Comparison of ENCODE assay signal across 9 mouse cellular contexts in genomic region chr4:62673531-62674030, GRCm38 (mm10).
A peak's percentile ranks its signal among the peaks of the same experiment; 100 is the strongest.
DNase-seq lines count a peak whose midpoint lies in the region; ATAC-seq and TF ChIP-seq lines count a peak whose summit lies in the region.
"Had no signal": no experiment of that assay in that cellular context is flagged by ENCODE, and none has a peak within 500 bp of the region (broad histone marks: within the 10 kb centered on the region; RNA-seq: fewer than 3 reads in every experiment).

No protein-coding gene starts in this region.

- no peaks in the 10 kb centered on the region for H3K9me3 ChIP-seq in lung, embryonic 14.5 days (ENCODE audit: low read depth, low read length)
- no peaks in the 10 kb centered on the region for H3K9me3 ChIP-seq in forebrain, embryonic 14.5 days (replicated peaks; ENCODE audit: control insufficient read depth, low read length)
- no peaks in the 10 kb centered on the region for H3K9me3 ChIP-seq in liver, embryonic 15.5 days (replicated peaks)
- H3K9me3 ChIP-seq in stomach, embryonic 15.5 days = no peaks in the 10 kb centered on the region

- peak overlapping the region; percentile 62 for H3K9ac ChIP-seq in lung, embryonic 14.5 days
- H3K9ac ChIP-seq in forebrain, embryonic 14.5 days (ENCODE audit: low read length) = peak overlapping the region; percentile 75
- H3K9ac ChIP-seq in liver, embryonic 15.5 days = no peak overlapping the region
- H3K9ac ChIP-seq in stomach, embryonic 15.5 days = no peak overlapping the region

- no peak for TF ChIP-seq CTCF in lung, embryonic 14.5 days (IDR thresholded peaks at IDR 0.05; ENCODE audit: low read depth)

- 0 out of 2 replicates have a peak, but pooled peaks cover 8% of the 10 kb centered on the region for H3K36me3 ChIP-seq in lung, embryonic 14.5 days (ENCODE audit: insufficient read depth)
- H3K36me3 ChIP-seq in forebrain, embryonic 14.5 days (ENCODE audit: control insufficient read depth, insufficient read depth, low read length) = no peaks in the 10 kb centered on the region
- H3K36me3 ChIP-seq in liver, embryonic 15.5 days (replicated peaks) = no peaks in the 10 kb centered on the region
- H3K36me3 ChIP-seq in stomach, embryonic 15.5 days = no peaks in the 10 kb centered on the region

- ATAC-seq in lung, embryonic 14.5 days (ENCODE audit: insufficient read depth) = peak; percentile 81
- peak; percentile 75 for ATAC-seq in forebrain, embryonic 14.5 days
- ATAC-seq in liver, embryonic 15.5 days (ENCODE audit: insufficient read depth) = no peak
- ATAC-seq in stomach, embryonic 15.5 days (ENCODE audit: insufficient read depth, low FRiP score, low read depth) = peak; percentile 51; the same call in 1 of the 2 replicates
- ATAC-seq in CD4-positive, CD25-positive, alpha-beta regulatory T cell, adult 4 months = no peak

- H3K27me3 ChIP-seq in lung, embryonic 14.5 days (ENCODE audit: insufficient read depth, low read length) = no peaks in the 10 kb centered on the region
- 0 out of 2 replicates have a peak, but pooled peaks cover 3% of the 10 kb centered on the region for H3K27me3 ChIP-seq in forebrain, embryonic 14.5 days (replicated peaks; ENCODE audit: control insufficient read depth, insufficient read depth, low read length)
- peaks cover 32% of the 10 kb centered on the region for H3K27me3 ChIP-seq in liver, embryonic 15.5 days
- H3K27me3 ChIP-seq in stomach, embryonic 15.5 days (replicated peaks) = no peaks in the 10 kb centered on the region

- peak overlapping the region; percentile 69 for H3K4me2 ChIP-seq in lung, embryonic 14.5 days
- peak overlapping the region; percentile 63 for H3K4me2 ChIP-seq in forebrain, embryonic 14.5 days (ENCODE audit: low read length)
- peak overlapping the region; percentile 27 for H3K4me2 ChIP-seq in liver, embryonic 15.5 days
- H3K4me2 ChIP-seq in stomach, embryonic 15.5 days = peak overlapping the region; percentile 63

- H3K4me1 ChIP-seq in lung, embryonic 14.5 days (ENCODE audit: insufficient read depth) = peaks cover 15% of the 10 kb centered on the region
- H3K4me1 ChIP-seq in forebrain, embryonic 14.5 days (ENCODE audit: control insufficient read depth, insufficient read depth, low read length) = peaks cover 30% of the 10 kb centered on the region
- H3K4me1 ChIP-seq in liver, embryonic 15.5 days (replicated peaks) = no peaks in the 10 kb centered on the region; the same call in 1 of the 2 replicates
- H3K4me1 ChIP-seq in stomach, embryonic 15.5 days = peaks cover 50% of the 10 kb centered on the region

- peak overlapping the region; percentile 52 for H3K4me3 ChIP-seq in lung, embryonic 14.5 days (ENCODE audit: low read depth, low read length)
- H3K4me3 ChIP-seq in forebrain, embryonic 14.5 days (ENCODE audit: low read depth, low read length) = peak overlapping the region; percentile 44
- H3K4me3 ChIP-seq in liver, embryonic 15.5 days (replicated peaks) = no peak overlapping the region
- H3K4me3 ChIP-seq in stomach, embryonic 15.5 days (replicated peaks) = peak overlapping the region; percentile 52

- 10% methylated on average over 9 of the region's 9 CpGs for WGBS in lung, embryonic 14.5 days
- 5% methylated on average over 9 of the region's 9 CpGs for WGBS in forebrain, embryonic 14.5 days
- 14% methylated on average over 9 of the region's 9 CpGs for WGBS in liver, embryonic 15.5 days (ENCODE audit: insufficient replicate concordance)
- 12% methylated on average over 9 of the region's 9 CpGs for WGBS in stomach, embryonic 15.5 days

- peak overlapping the region; percentile 65; the same call in 1 of the 2 replicates for H3K27ac ChIP-seq in lung, embryonic 14.5 days (ENCODE audit: low read depth)
- no peak overlapping the region for H3K27ac ChIP-seq in forebrain, embryonic 14.5 days (ENCODE audit: low read depth, low read length)
- no peak overlapping the region for H3K27ac ChIP-seq in liver, embryonic 15.5 days (replicated peaks)
- H3K27ac ChIP-seq in stomach, embryonic 15.5 days = peak overlapping the region; percentile 64; the same call in 1 of the 2 replicates

- peak; percentile 51 for DNase-seq in lung, embryonic 14.5 days
- DNase-seq in lung, postnatal 36 days = no peak
- DNase-seq in forebrain, embryonic 14.5 days (ENCODE audit: low spot score) = peak; percentile 54
- DNase-seq in gastrocnemius, postnatal 10 days = no peak
- DNase-seq in cerebellum, postnatal 4 days (ENCODE audit: low spot score in 2 of 2) = no peak
- DNase-seq: adrenal gland, adult 2 months had no signal

Comparison
In these comparisons a context has a peak if more than half of its experiments do, and no peak if none do; other contexts are left out.
1. DNase-seq: peak in lung, embryonic 14.5 days (single experiment) and forebrain, embryonic 14.5 days (single experiment); none in lung, postnatal 36 days (single experiment), gastrocnemius, postnatal 10 days (single experiment) and cerebellum, postnatal 4 days (0 of 2).
2. ATAC-seq: peak in lung, embryonic 14.5 days (single experiment), forebrain, embryonic 14.5 days (single experiment) and stomach, embryonic 15.5 days (single experiment); none in liver, embryonic 15.5 days (single experiment) and CD4-positive, CD25-positive, alpha-beta regulatory T cell, adult 4 months (single experiment).
3. H3K27ac ChIP-seq: peak in lung, embryonic 14.5 days (single experiment) and stomach, embryonic 15.5 days (single experiment); none in forebrain, embryonic 14.5 days (single experiment) and liver, embryonic 15.5 days (single experiment).
4. H3K9ac ChIP-seq: peak in lung, embryonic 14.5 days (single experiment) and forebrain, embryonic 14.5 days (single experiment); none in liver, embryonic 15.5 days (single experiment) and stomach, embryonic 15.5 days (single experiment).
5. Peak in every context shown above with its lines, with median percentiles within 50 percentile points of each other: H3K4me2 ChIP-seq.